ENCODE assay signal across 10 mouse cellular contexts in the genomic region with DNA sequence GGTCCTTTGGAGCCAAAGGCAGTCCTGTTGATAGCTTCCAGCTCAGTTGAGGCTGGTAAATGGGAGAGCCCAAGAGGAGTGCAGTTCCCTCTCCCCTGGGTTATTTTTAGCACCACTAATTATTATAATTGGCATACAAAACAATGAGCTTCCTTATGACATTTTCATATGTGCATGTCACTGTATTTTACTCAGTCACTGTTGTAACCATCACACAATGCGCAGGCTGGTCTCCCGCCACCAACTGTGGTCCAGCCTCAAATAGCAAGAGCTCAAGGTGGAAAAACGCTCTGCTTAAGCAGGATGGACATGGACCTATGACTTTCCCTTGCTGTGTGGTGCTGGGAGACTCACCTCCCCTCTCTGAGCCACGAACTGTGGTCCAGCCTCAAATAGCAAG. TPM values are rescaled to one million over a fixed set of nuclear protein-coding genes. Genes with fewer than 3 reads are reported as not detected.
DNase-seq lines count a peak whose midpoint lies in the region; ATAC-seq and TF ChIP-seq lines count a peak whose summit lies in the region.
"Had no signal": no experiment of that assay in that cellular context is flagged by ENCODE, and none has a peak within 500 bp of the region (broad histone marks: within the 10 kb centered on the region; RNA-seq: fewer than 3 reads in every experiment).

No protein-coding gene starts in this region.

- WGBS in kidney, postnatal 0 days = 79% methylated on average over 4 of the region's 4 CpGs
- 81% methylated on average over 4 of the region's 4 CpGs for WGBS in forebrain, embryonic 12.5 days
- WGBS in hindbrain, embryonic 16.5 days = 81% methylated on average over 4 of the region's 4 CpGs
- 73% methylated on average over 4 of the region's 4 CpGs for WGBS in neural tube, embryonic 13.5 days

- no peak for TF ChIP-seq CTCF in kidney, postnatal 0 days (IDR thresholded peaks at IDR 0.05; ENCODE audit: low read depth)

- peak overlapping the region; percentile 21; the same call in 1 of the 2 replicates for H3K4me2 ChIP-seq in kidney, postnatal 0 days (ENCODE audit: low read length)
- H3K4me2 ChIP-seq in forebrain, embryonic 12.5 days = 0 out of 2 replicates have a peak overlapping the region, but pooled peaks have one; percentile 27
- no peak overlapping the region for H3K4me2 ChIP-seq in hindbrain, embryonic 16.5 days (ENCODE audit: low read length)
- H3K4me2 ChIP-seq in neural tube, embryonic 13.5 days = peak overlapping the region; percentile 27; the same call in 1 of the 2 replicates
- H3K4me2 ChIP-seq: liver, embryonic 13.5 days had no signal

- H3K36me3 ChIP-seq in kidney, postnatal 0 days (ENCODE audit: insufficient read depth, low read length) = no peaks in the 10 kb centered on the region
- H3K36me3 ChIP-seq in forebrain, embryonic 12.5 days (replicated peaks) = no peaks in the 10 kb centered on the region
- no peaks in the 10 kb centered on the region for H3K36me3 ChIP-seq in hindbrain, embryonic 16.5 days (ENCODE audit: control insufficient read depth, insufficient read depth, low read length)
- no peaks in the 10 kb centered on the region for H3K36me3 ChIP-seq in neural tube, embryonic 13.5 days
- H3K36me3 ChIP-seq: liver, embryonic 13.5 days had no signal

- DNase-seq in kidney, postnatal 0 days (ENCODE audit: low spot score) = no peak
- no peak for DNase-seq in kidney, adult 11 months
- DNase-seq in cerebellum, adult 9-10 months = no peak
- no peak for DNase-seq in urinary bladder, adult 2 months (ENCODE audit: low spot score)
- DNase-seq: cerebellum, adult 18-20 months; liver, embryonic 13.5 days; right cerebral cortex, postnatal 4 days had no signal

- no peaks in the 10 kb centered on the region; the same call in 1 of the 2 replicates for H3K4me1 ChIP-seq in kidney, postnatal 0 days (replicated peaks; ENCODE audit: insufficient read depth, low read length)
- peaks cover 15% of the 10 kb centered on the region for H3K4me1 ChIP-seq in forebrain, embryonic 12.5 days
- peaks cover 8% of the 10 kb centered on the region for H3K4me1 ChIP-seq in hindbrain, embryonic 16.5 days (ENCODE audit: control insufficient read depth, insufficient read depth, low read depth, low read length)
- peaks cover 41% of the 10 kb centered on the region for H3K4me1 ChIP-seq in neural tube, embryonic 13.5 days (replicated peaks)

- no peaks in the 10 kb centered on the region for H3K9me3 ChIP-seq in kidney, postnatal 0 days (replicated peaks; ENCODE audit: low read length)
- no peaks in the 10 kb centered on the region for H3K9me3 ChIP-seq in forebrain, embryonic 12.5 days
- H3K9me3 ChIP-seq in hindbrain, embryonic 16.5 days (ENCODE audit: control insufficient read depth, low read length) = no peaks in the 10 kb centered on the region
- H3K9me3 ChIP-seq in neural tube, embryonic 13.5 days = no peaks in the 10 kb centered on the region
- H3K9me3 ChIP-seq: liver, embryonic 13.5 days had no signal

- H3K9ac ChIP-seq in kidney, postnatal 0 days (ENCODE audit: low read depth, low read length) = no peak overlapping the region
- H3K9ac ChIP-seq in forebrain, embryonic 12.5 days = no peak overlapping the region
- peak overlapping the region; percentile 39 for H3K9ac ChIP-seq in hindbrain, embryonic 16.5 days (ENCODE audit: low read depth, low read length)
- peak overlapping the region; percentile 59 for H3K9ac ChIP-seq in neural tube, embryonic 13.5 days
- H3K9ac ChIP-seq: liver, embryonic 13.5 days had no signal

- no peak; the same call in 1 of the 2 replicates for ATAC-seq in kidney, postnatal 0 days (replicated peaks; ENCODE audit: low FRiP score, low read depth)
- ATAC-seq in forebrain, embryonic 12.5 days (ENCODE audit: low FRiP score) = 0 out of 2 replicates have a peak, but pooled peaks have one; percentile 6
- no peak for ATAC-seq in hindbrain, embryonic 16.5 days
- ATAC-seq in neural tube, embryonic 13.5 days (ENCODE audit: low read depth) = no peak

- no peak overlapping the region for H3K4me3 ChIP-seq in kidney, postnatal 0 days (replicated peaks; ENCODE audit: low read depth, low read length)
- no peak overlapping the region for H3K4me3 ChIP-seq in forebrain, embryonic 12.5 days (replicated peaks)
- no peak overlapping the region for H3K4me3 ChIP-seq in hindbrain, embryonic 16.5 days (ENCODE audit: low read length)
- no peak overlapping the region for H3K4me3 ChIP-seq in neural tube, embryonic 13.5 days
- H3K4me3 ChIP-seq: liver, embryonic 13.5 days had no signal

- H3K27ac ChIP-seq in kidney, postnatal 0 days = no peak overlapping the region
- H3K27ac ChIP-seq in forebrain, embryonic 12.5 days = peak overlapping the region; percentile 51; the same call in 1 of the 2 replicates
- no peak overlapping the region for H3K27ac ChIP-seq in hindbrain, embryonic 16.5 days (ENCODE audit: low read depth, low read length)
- H3K27ac ChIP-seq in neural tube, embryonic 13.5 days (replicated peaks) = peak overlapping the region; percentile 33
- H3K27ac ChIP-seq: liver, embryonic 13.5 days had no signal

- no peaks in the 10 kb centered on the region for H3K27me3 ChIP-seq in kidney, postnatal 0 days (ENCODE audit: insufficient read depth, low read length)
- H3K27me3 ChIP-seq in forebrain, embryonic 12.5 days = peaks cover 48% of the 10 kb centered on the region
- no peaks in the 10 kb centered on the region for H3K27me3 ChIP-seq in hindbrain, embryonic 16.5 days (replicated peaks; ENCODE audit: control insufficient read depth, insufficient read depth, low read length)
- H3K27me3 ChIP-seq in neural tube, embryonic 13.5 days = peaks cover 27% of the 10 kb centered on the region
- H3K27me3 ChIP-seq: liver, embryonic 13.5 days had no signal

RNA-seq across cellular contexts. Expression of gene Crb2, which starts 18.3 kb away (rescaled TPM):
- 3.1 and 3.3 TPM in 2 replicates for polyA plus RNA-seq in kidney, postnatal 0 days (2015; fragmentation: Nextera tagmentation; extraction: Ambion mirVana)
- polyA plus RNA-seq in forebrain, embryonic 12.5 days (2016; fragmentation: Nextera tagmentation; extraction: Ambion mirVana) = 24.8 and 24.9 TPM in 2 replicates
- polyA plus RNA-seq in hindbrain, embryonic 16.5 days (2015; fragmentation: Nextera tagmentation; extraction: Ambion mirVana) = 3.7 and 4.5 TPM in 2 replicates
- 4.6 and 4.8 TPM in 2 replicates for polyA plus RNA-seq in neural tube, embryonic 13.5 days (2015; fragmentation: Nextera tagmentation; extraction: Ambion mirVana)
- polyA plus RNA-seq in urinary bladder, adult 2 months (2012; rRNA removed) = 3.3 and 4.5 TPM in 2 replicates

RNA-seq across cellular contexts. Expression of gene Strbp, which starts 54.1 kb away (rescaled TPM):
- polyA plus RNA-seq in kidney, postnatal 0 days (2015; fragmentation: Nextera tagmentation; extraction: Ambion mirVana) = 39.4 and 42.0 TPM in 2 replicates
- 112 and 118 TPM in 2 replicates for polyA plus RNA-seq in forebrain, embryonic 12.5 days (2016; fragmentation: Nextera tagmentation; extraction: Ambion mirVana)
- 94.9 and 96.0 TPM in 2 replicates for polyA plus RNA-seq in hindbrain, embryonic 16.5 days (2015; fragmentation: Nextera tagmentation; extraction: Ambion mirVana)
- 94.4 and 96.0 TPM in 2 replicates for polyA plus RNA-seq in neural tube, embryonic 13.5 days (2015; fragmentation: Nextera tagmentation; extraction: Ambion mirVana)
- polyA plus RNA-seq in urinary bladder, adult 2 months (2012; rRNA removed) = 14.8 and 15.3 TPM in 2 replicates

Comparison
In these comparisons a context has a peak if more than half of its experiments do, and no peak if none do; other contexts are left out.
1. H3K27ac ChIP-seq: peak in forebrain, embryonic 12.5 days (single experiment) and neural tube, embryonic 13.5 days (single experiment); none in kidney, postnatal 0 days (single experiment) and hindbrain, embryonic 16.5 days (single experiment).
2. H3K9ac ChIP-seq: peak in hindbrain, embryonic 16.5 days (single experiment) and neural tube, embryonic 13.5 days (single experiment); none in kidney, postnatal 0 days (single experiment) and forebrain, embryonic 12.5 days (single experiment).